Mouse (Mus musculus): ENCODE data around the gene Gaa.

Gene Gaa

DNA sequence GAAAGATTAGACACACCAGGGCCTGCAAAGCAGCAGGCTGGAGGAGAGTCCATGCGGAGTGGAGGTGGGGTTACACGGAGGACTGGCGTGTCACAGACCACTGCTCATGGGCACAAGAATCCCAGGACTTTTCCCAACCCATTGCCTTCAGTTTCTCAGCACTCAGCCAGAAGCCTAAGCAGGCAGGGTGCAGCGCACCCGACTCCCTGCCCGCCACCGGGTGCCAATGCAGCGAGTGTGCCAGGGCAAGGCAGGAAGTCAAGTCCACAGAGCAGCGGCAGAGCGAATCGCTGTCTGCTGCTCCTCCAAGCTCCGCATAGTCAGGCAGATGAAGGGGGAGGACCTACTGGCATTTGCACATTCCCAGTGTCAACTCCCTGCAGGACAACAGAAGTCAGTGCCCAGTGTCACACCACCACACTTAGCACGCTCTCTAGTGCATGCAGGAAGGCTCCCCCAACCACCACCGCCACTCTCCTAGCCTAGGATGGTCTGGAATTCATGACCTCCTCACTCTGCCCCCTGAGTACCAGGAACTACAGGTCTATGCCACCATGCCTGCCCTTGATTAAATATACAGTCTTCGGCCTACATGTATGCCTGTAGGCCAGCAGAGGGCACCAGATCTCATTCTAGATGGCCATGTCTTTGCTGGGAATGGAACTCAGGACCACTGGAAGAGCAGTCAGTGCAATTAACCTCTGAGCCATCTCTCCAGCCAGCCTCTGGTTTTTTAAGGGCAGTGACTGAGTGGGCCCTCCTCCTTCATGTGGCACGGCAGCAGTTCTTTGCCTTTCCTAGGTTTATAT is 37.4 kb downstream of the Gaa start:
- DNase-seq (ENCODE audit: low spot score) = no peak

DNA sequence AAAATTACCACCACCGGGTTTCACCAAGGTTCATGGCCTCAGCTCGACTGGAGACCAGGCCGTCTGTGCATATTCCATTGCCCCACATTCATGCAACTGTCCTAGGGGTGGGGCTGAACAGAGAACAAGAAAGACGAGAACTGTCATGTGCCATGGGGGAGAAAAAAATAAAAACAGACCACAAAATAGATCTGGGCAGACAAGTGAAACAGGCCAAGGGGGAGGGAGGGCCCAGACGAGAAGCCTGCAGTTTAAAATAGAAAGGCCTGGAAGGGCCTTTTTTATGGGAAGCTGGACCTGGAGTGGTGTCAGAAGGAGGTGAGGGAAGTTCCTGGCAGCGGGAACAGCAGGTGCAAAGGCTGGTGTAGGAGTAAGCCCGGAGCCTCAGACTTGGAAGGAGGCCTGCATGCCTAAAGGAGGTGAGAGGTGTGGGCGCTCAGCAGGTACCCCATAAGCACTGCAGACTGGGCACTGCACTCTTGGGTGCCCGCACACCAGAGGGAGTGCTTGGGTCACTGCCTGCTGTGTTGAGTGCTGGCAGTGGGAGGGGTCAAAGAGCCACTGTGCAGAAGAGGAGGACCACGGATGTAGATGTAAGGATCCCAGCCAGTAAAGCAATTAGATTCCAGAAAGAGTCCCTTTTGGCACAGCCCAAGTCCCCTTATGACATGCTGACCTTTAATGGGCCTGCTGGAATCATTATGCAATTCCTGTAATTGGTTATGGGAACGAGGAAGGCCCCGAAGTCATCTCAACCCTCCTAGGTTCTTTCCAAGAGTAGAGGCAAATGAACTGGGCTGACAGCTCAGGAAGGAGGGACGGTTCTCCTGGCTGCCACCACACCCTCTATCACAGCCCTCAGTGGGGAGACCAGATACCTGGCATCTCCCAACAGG is 39.3 kb downstream of the Gaa start:
- DNase-seq (ENCODE audit: low spot score) = no peak

DNA sequence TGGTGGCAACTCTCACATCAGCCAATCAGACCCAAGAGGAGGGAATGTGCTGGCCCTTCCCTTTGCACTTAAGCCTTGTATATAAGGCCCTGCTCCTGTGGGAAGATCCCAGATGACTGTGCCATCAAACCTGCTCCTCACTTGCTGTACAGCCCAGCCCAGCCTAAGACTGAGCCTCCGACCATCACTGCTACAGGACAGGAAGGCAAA is 39.9 kb downstream of the Gaa start, which contains the start of gene Card14:
Gene Card14 (plus strand): TSS at position 111 of the 210 bp plus-strand sequence.
- no peak for DNase-seq (ENCODE audit: low spot score)

DNA sequence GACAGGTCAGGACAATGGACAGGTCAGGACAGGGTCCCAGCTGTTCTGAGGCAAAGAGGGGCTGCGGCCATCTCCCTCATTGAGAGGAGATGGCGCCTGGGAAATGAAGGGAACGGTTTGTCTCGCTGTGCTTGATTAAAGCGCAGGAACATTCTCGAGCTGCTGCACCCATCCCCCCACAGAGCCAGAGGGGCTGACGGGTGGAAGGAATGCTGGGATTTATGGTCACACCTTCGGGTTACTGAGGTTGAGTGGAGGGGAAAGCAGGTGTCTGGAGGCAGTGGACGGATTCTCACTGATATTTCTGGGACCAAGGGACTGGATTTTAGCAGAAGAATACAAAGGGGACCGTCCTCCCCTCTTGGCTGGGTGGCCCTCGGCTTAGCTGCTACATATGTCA is 40.2 kb downstream of the Gaa start:
- no peak for DNase-seq (ENCODE audit: low spot score)

DNA sequence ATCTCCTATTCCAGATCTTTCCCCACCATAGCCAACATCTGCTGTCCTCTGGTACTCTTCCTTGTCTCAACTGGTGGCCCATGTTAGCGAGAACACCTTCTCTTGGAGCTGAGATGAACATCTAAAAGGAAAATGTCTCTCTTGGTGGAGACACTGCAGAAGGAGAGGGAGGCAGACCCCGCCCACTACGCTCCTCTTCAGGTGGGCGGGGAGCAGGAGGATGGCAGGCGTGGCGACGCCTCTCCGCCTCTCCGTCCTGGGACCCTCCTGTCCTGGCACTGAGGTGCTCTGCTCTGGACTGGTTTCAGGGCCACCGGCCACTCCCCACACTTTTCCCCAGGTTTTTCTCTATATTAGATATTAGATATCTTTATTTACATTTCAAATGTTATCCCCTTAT is 42.9 kb downstream of the Gaa start:
- no peak for DNase-seq (ENCODE audit: low spot score)

DNA sequence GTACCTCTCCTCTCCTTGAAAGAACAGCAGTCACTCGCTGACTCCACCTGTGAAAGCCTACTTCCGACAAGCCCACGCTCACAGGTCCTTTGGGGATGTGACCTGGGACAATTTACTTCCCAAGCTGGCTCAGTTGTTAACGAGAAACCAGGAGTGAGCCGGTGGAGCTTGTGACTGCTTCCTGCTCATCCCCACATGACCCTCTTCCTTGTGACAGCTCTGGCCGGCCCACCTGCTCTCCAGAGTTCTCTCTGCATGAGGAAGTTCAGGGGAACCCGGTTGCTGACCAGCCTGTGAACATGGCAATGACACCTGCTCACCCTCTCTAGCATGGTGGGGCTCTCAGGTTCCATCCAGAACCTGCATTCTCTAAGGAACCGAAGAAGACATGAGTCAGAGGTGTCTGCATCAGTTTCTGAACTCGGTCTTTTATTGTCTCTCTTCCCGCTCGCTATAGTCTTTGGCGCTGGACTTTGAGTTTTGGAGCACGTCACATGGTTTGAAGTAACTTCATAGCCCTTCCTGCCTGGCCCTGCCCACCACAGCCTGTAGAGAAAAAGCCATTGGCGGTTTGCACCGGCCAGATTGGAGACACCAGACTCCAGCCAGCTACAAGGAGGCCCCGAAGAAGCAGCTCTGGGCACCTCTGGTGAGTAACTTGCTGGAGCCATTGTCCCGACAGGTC is 46.7 kb downstream of the Gaa start:
- no peak for DNase-seq (ENCODE audit: low spot score)

DNA sequence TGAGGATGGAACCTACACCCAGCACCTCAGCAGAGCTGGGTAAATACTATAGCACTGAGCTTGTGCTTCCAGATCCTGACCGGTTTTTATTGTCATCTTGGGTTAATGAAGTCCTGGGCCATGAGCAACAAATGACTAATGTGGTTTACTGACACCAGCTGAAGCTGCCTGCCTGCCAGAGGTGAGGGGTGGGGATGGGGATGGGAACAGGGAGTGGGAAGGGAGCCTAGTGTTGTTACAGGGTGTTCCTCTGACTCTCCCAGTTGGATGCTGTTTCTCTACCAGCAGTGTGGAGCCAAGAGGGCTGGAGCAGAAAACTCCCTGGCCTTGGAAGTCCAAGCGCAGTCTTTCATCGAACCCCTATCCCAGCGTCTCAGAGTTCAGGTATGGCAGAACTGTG is 49.0 kb downstream of the Gaa start:
- no peak for DNase-seq (ENCODE audit: low spot score)

DNA sequence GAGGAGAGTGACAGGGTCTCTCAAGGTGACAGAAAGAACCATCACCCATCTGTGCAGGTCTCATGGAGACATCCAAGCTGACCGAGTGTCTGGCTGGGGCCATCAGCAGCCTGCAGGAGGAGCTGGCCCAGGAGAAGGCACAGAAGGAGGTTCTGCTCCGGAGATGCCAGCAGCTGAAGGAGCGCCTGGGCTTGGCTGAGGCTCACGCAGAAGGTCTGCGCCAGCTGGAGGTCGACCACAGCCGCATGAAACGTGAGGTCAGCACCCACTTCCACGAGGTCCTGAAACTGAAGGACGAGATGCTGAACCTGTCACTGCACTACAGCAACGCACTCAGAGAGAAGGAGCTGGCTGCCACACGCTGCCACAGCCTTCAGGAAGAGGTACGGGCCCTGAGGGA is 54.8 kb downstream of the Gaa start:
- no peak for DNase-seq (ENCODE audit: low spot score)

DNA sequence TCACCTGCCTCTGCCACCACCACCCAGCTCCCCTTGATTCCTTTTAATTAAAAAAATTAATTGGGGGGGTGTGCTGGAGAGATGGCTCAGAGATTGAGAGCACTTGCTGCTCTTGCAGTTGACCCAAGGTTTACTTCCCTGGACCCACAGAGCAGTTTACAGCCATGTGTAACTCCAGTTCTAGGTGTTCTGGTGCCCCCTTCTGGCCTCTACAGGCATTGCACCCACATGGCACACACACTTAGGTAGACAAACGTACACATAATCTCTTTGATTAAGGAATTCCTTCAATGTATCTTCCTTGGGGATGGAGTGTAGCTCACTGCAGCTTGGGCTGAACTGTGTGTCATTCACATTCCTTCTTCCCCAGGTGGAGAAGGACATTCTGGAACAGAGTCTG is 57.4 kb downstream of the Gaa start:
- DNase-seq (ENCODE audit: low spot score) = no peak

DNA sequence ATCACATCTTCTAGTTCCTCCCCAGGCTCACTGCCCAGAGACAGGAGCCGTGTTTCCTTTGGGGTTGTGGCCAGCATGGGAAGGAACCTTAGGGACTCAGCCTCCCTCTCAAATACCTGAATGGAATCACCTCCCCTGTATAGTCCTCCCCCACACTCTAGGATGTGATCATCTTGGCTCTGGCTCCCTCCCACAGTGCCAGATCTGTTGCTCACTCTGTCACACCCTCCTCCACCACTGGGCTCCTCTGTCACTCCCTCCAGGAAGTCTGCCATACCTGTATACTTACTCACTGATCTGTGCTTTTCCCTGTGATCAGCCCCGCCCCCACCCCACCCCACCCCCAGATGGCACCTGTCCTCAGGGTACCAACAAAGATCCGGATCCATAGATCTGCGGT is 62.9 kb downstream of the Gaa start:
- no peak for DNase-seq (ENCODE audit: low spot score)

DNA sequence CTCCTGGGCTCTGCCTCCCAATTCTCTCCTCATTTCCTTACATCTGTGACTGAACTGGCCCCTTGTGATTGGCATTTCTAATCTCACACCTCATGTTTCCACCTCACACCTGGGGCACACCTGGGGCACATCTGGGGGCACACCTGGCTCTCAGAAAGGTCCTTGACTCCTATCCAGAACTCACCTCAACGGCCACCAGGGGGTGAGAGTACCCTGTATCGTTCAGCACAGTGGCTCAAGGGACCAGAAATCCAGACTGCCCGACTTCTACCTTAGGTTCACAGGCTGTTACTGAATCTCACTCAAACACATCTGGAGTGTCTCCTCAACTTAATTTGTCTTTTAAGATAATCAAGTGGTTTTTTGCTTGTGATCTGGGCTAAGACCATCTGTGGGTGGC is 64.3 kb downstream of the Gaa start:
- no peak for DNase-seq (ENCODE audit: low spot score)
